Mouse (Mus musculus) kidney, adult 2 months (tissue): ENCODE data around the gene Tmem132c.

Source experiments
- CTCF ChIP-seq: fragments of 200-500 bp; conservative IDR thresholded peaks from 2 replicates; pipeline ENCODE4 v1.5.1; 2011; ENCODE audit warnings: low read depth, mild to moderate bottlenecking, control low read depth, low read length, moderate library complexity, mixed read lengths; ENCODE audit not compliant: insufficient read depth, insufficient read length
- POLR2A ChIP-seq: fragments of 200-500 bp; IDR thresholded peaks from one replicate; pipeline ENCODE4 v1.6.1; 2011; ENCODE audit warnings: low read depth, low read length, control low read depth

- TF ChIP-seq CTCF (no peak), POLR2A (no peak)
These were observed 57.4 kb downstream of the Tmem132c start for GRCm38 (mm10) chr5:127299010-127299409.
